8 mouse cellular contexts compared by ENCODE assay signal in genomic region chr4:46506801-46507610, GRCm38 (mm10). TPM values are rescaled to one million over a fixed set of nuclear protein-coding genes. Genes with fewer than 3 reads are reported as not detected.
DNase-seq lines count a peak whose midpoint lies in the region; ATAC-seq and TF ChIP-seq lines count a peak whose summit lies in the region.

No protein-coding gene starts in this region.

- WGBS in forebrain, embryonic 13.5 days, result under 1% methylated on average over 92 of the region's 94 CpGs
- 1% methylated on average over 82 of the region's 94 CpGs for WGBS in liver, embryonic 16.5 days (ENCODE audit: insufficient replicate concordance)
- under 1% methylated on average over 92 of the region's 94 CpGs for WGBS in neural tube, embryonic 13.5 days

- peak; percentile 69 for DNase-seq in ES-E14 (ENCODE audit: low read depth, low spot score)
- DNase-seq in cerebellum, adult 11 months, result peak; percentile 90
- peak; percentile 97 for DNase-seq in heart, postnatal 10 days
- peak; percentile 97 to 99 for DNase-seq in kidney, postnatal 4 days
- peak; percentile 79 for DNase-seq in telencephalon, adult 2 months (ENCODE audit: low read depth, low spot score)

- H3K27me3 ChIP-seq in forebrain, embryonic 13.5 days, result peaks cover 15% of the 10 kb centered on the region
- no peaks in the 10 kb centered on the region for H3K27me3 ChIP-seq in liver, embryonic 16.5 days (ENCODE audit: control insufficient read depth, insufficient read depth, low read depth, low read length)
- peaks cover 22% of the 10 kb centered on the region for H3K27me3 ChIP-seq in neural tube, embryonic 13.5 days

- in situ Hi-C loops in ES-E14 (cut with MboI; ENCODE audit: low sequenced_read_pairs in 2 of 2, unreplicated experiment in 2 of 2), result no loop called here

- no peaks in the 10 kb centered on the region for H3K9me3 ChIP-seq in ES-E14 (ENCODE audit: control insufficient read depth, insufficient read depth, low read depth, low read length)
- no peaks in the 10 kb centered on the region for H3K9me3 ChIP-seq in forebrain, embryonic 13.5 days (replicated peaks)
- no peaks in the 10 kb centered on the region for H3K9me3 ChIP-seq in liver, embryonic 16.5 days (replicated peaks; ENCODE audit: control insufficient read depth, low read length)
- H3K9me3 ChIP-seq in neural tube, embryonic 13.5 days, result no peaks in the 10 kb centered on the region

- no peak overlapping the region for H3K27ac ChIP-seq in ES-E14 (ENCODE audit: insufficient read depth, low read depth, low read length, poor library complexity, severe bottlenecking)
- H3K27ac ChIP-seq in forebrain, embryonic 13.5 days, result no peak overlapping the region
- no peak overlapping the region for H3K27ac ChIP-seq in liver, embryonic 16.5 days (ENCODE audit: low read length)
- peak overlapping the region; percentile 84 for H3K27ac ChIP-seq in neural tube, embryonic 13.5 days (replicated peaks)

- peaks cover 0 to 4% of the 10 kb centered on the region in 2 experiments; a peak in 1 of 4 replicates for H3K4me1 ChIP-seq in ES-E14 (ENCODE audit: control insufficient read depth in 2 of 2, insufficient read depth in 2 of 2, low read length in 2 of 2, poor library complexity in 1 of 2)
- peaks cover 17% of the 10 kb centered on the region for H3K4me1 ChIP-seq in forebrain, embryonic 13.5 days
- peaks cover 20% of the 10 kb centered on the region for H3K4me1 ChIP-seq in liver, embryonic 16.5 days (ENCODE audit: control insufficient read depth, low read depth, low read length)
- H3K4me1 ChIP-seq in neural tube, embryonic 13.5 days (replicated peaks), result peaks cover 21% of the 10 kb centered on the region; the same call in 1 of the 2 replicates

- peak; percentile 96 for ATAC-seq in forebrain, embryonic 13.5 days
- peak; percentile 97 for ATAC-seq in liver, embryonic 16.5 days (ENCODE audit: low read depth)
- peak; percentile 98 for ATAC-seq in neural tube, embryonic 13.5 days (ENCODE audit: low read depth)

- intact Hi-C loops in heart, postnatal 10 days (cut with DNase I), result no loop called here

- peaks cover 9% of the 10 kb centered on the region for H3K36me3 ChIP-seq in ES-E14 (ENCODE audit: control insufficient read depth, insufficient read depth, low read length, poor library complexity, severe bottlenecking)
- peaks cover 24% of the 10 kb centered on the region for H3K36me3 ChIP-seq in forebrain, embryonic 13.5 days (ENCODE audit: poor library complexity, severe bottlenecking)
- H3K36me3 ChIP-seq in liver, embryonic 16.5 days (ENCODE audit: control insufficient read depth, insufficient read depth), result peaks cover 8% of the 10 kb centered on the region
- H3K36me3 ChIP-seq in neural tube, embryonic 13.5 days, result peaks cover 10% of the 10 kb centered on the region

- H3K4me3 ChIP-seq in ES-E14 (ENCODE audit: insufficient read depth in 1 of 2, low read depth in 1 of 2, low read length in 2 of 2, poor library complexity in 1 of 2, severe bottlenecking in 1 of 2), result peak overlapping the region; percentile 67 to 71
- peak overlapping the region; percentile 63 for H3K4me3 ChIP-seq in forebrain, embryonic 13.5 days
- peak overlapping the region; percentile 66 for H3K4me3 ChIP-seq in liver, embryonic 16.5 days (ENCODE audit: low read depth, low read length)
- peak overlapping the region; percentile 66 for H3K4me3 ChIP-seq in neural tube, embryonic 13.5 days

- H3K4me2 ChIP-seq in forebrain, embryonic 13.5 days, result peak overlapping the region; percentile 83
- peak overlapping the region; percentile 92 for H3K4me2 ChIP-seq in liver, embryonic 16.5 days (ENCODE audit: low read depth, low read length)
- peak overlapping the region; percentile 79 for H3K4me2 ChIP-seq in neural tube, embryonic 13.5 days

- peak overlapping the region; percentile 18; the same call in 1 of the 2 replicates for H3K9ac ChIP-seq in ES-E14 (ENCODE audit: insufficient read depth, low read depth, low read length, poor library complexity, severe bottlenecking)
- peak overlapping the region; percentile 74 for H3K9ac ChIP-seq in forebrain, embryonic 13.5 days
- peak overlapping the region; percentile 55 for H3K9ac ChIP-seq in liver, embryonic 16.5 days (ENCODE audit: low read depth, low read length)
- H3K9ac ChIP-seq in neural tube, embryonic 13.5 days, result peak overlapping the region; percentile 82

TF ChIP-seq in ES-E14, 5 proteins besides CTCF, POLR2A, EP300 and RAD21:
- TF ChIP-seq HCFC1 (IDR thresholded peaks at IDR 0.05; ENCODE audit: borderline replicate concordance, insufficient read depth, low read length) (no peak), ZNF384 (IDR thresholded peaks at IDR 0.05; ENCODE audit: low read depth, low read length) (no peak), CHD2 (IDR thresholded peaks at IDR 0.05; ENCODE audit: low read depth, low read length) (no peak), ZC3H11A (IDR thresholded peaks at IDR 0.05; ENCODE audit: borderline replicate concordance, low read depth, low read length) (no peak)

RNA-seq across cellular contexts. Expression of gene Nans, which starts 18.0 kb away (rescaled TPM):
- 56.4 and 75.4 TPM in 2 replicates for total RNA-seq in ES-E14 (2012; rRNA removed)
- 71.0 and 74.0 TPM in 2 replicates for polyA plus RNA-seq in forebrain, embryonic 13.5 days (2015; fragmentation: Nextera tagmentation; extraction: Ambion mirVana)
- total RNA-seq in heart, postnatal 10 days (2021), result 10 to 100 TPM; 30.6 to 34.5 TPM
- polyA plus RNA-seq in liver, embryonic 16.5 days (2015; fragmentation: Nextera tagmentation; extraction: Ambion mirVana), result 40.5 and 48.3 TPM in 2 replicates
- polyA plus RNA-seq in neural tube, embryonic 13.5 days (2015; fragmentation: Nextera tagmentation; extraction: Ambion mirVana), result 70.4 and 72.2 TPM in 2 replicates

RNA-seq across cellular contexts. Expression of gene Trim14, which starts 28.9 kb away (rescaled TPM):
- 0.58 and 1.2 TPM in 2 replicates for total RNA-seq in ES-E14 (2012; rRNA removed)
- polyA plus RNA-seq in forebrain, embryonic 13.5 days (2015; fragmentation: Nextera tagmentation; extraction: Ambion mirVana), result 0.30 and 0.43 TPM in 2 replicates
- total RNA-seq in heart, postnatal 10 days (2021), result under 1 TPM; 0.79 to 0.84 TPM
- 8.2 and 9.0 TPM in 2 replicates for polyA plus RNA-seq in liver, embryonic 16.5 days (2015; fragmentation: Nextera tagmentation; extraction: Ambion mirVana)
- 0.95 and 2.1 TPM in 2 replicates for polyA plus RNA-seq in neural tube, embryonic 13.5 days (2015; fragmentation: Nextera tagmentation; extraction: Ambion mirVana)

RNA-seq across cellular contexts. Expression of gene Anp32b, which starts 56.3 kb away (rescaled TPM):
- total RNA-seq in ES-E14 (2012; rRNA removed), result 43.5 and 49.5 TPM in 2 replicates
- polyA plus RNA-seq in forebrain, embryonic 13.5 days (2015; fragmentation: Nextera tagmentation; extraction: Ambion mirVana), result 210 and 214 TPM in 2 replicates
- total RNA-seq in heart, postnatal 10 days (2021), result 10 to 100 TPM; 86.8 to 90.9 TPM
- polyA plus RNA-seq in liver, embryonic 16.5 days (2015; fragmentation: Nextera tagmentation; extraction: Ambion mirVana), result 318 and 338 TPM in 2 replicates
- 89.8 and 95.5 TPM in 2 replicates for polyA plus RNA-seq in neural tube, embryonic 13.5 days (2015; fragmentation: Nextera tagmentation; extraction: Ambion mirVana)

Comparison
In these comparisons a context has a peak if more than half of its experiments do, and no peak if none do; other contexts are left out.
1. H3K9ac ChIP-seq: peak in every context shown above with its lines; median percentile 82 in neural tube, embryonic 13.5 days; 74 in forebrain, embryonic 13.5 days; 55 in liver, embryonic 16.5 days; 18 in ES-E14.